Mouse (Mus musculus): Measurements from ENCODE around the gene Eid3.

Eid3 gene

GRCm38 (mm10) chr10:82910198-82910597, 43.8 kb downstream of the Eid3 start:
- no peak for DNase-seq (ENCODE audit: low spot score in 2 of 2)

- DNase-seq (ENCODE audit: low spot score in 2 of 2): no peak
Observed at GRCm38 (mm10) chr10:82913238-82913637, 46.8 kb downstream of the Eid3 start.

GRCm38 (mm10) chr10:82913772-82914171, 47.3 kb downstream of the Eid3 start:
- no peak for DNase-seq (ENCODE audit: low spot score in 2 of 2)
